Mouse (Mus musculus) stomach, embryonic 16.5 days (tissue): ENCODE measurements around the gene Cyp3a16. TPM values are rescaled to one million over a fixed set of nuclear protein-coding genes. Genes with fewer than 3 reads are reported as not detected.
"Not testable (repeated sequence)": the region's sequence is repeated elsewhere in the genome, so short reads cannot be mapped to it uniquely, and the experiment has no call there.

Source experiments
- ATAC-seq: fragments of 200-750 bp; cut with Nextera tagmentation; 2 replicates; pipeline ENCODE4 v1.8.0; 2017; ENCODE audit warnings: moderate number of reproducible peaks, moderate TSS enrichment; ENCODE audit not compliant: insufficient read depth, low FRiP score
- H3K27ac ChIP-seq: fragments of 300-500 bp; sonication (generic); 2 replicates; pipeline ENCODE4 v1.5.1; 2014; ENCODE audit warnings: low read length
- H3K27me3 ChIP-seq: fragments of 300-500 bp; sonication (generic); 2 replicates; pipeline ENCODE4 v1.6.1; 2014; ENCODE audit warnings: low read length, control low read depth, mixed read lengths; ENCODE audit not compliant: control insufficient read depth, insufficient read depth
- H3K36me3 ChIP-seq: fragments of 300-500 bp; sonication (generic); 2 replicates; pipeline ENCODE4 v1.6.1; 2014; ENCODE audit warnings: low read length; ENCODE audit not compliant: control insufficient read depth, insufficient read depth
- H3K4me1 ChIP-seq: fragments of 300-500 bp; sonication (generic); 2 replicates; pipeline ENCODE4 v1.6.1; 2014; ENCODE audit warnings: low read length, control low read depth, mixed read lengths; ENCODE audit not compliant: control insufficient read depth, insufficient read depth
- H3K4me2 ChIP-seq: fragments of 300-500 bp; sonication (generic); 2 replicates; pipeline ENCODE4 v1.6.1; 2014; ENCODE audit warnings: low read depth, low read length, mixed read lengths
- H3K4me3 ChIP-seq: fragments of 300-500 bp; sonication (generic); replicated peaks from 2 replicates; pipeline ENCODE4 v1.5.1; 2014; ENCODE audit warnings: mild to moderate bottlenecking, low read length
- H3K9ac ChIP-seq: fragments of 300-500 bp; sonication (generic); 2 replicates; pipeline ENCODE4 v1.6.1; 2014; ENCODE audit warnings: low read length
- H3K9me3 ChIP-seq: fragments of 300-500 bp; sonication (generic); replicated peaks from 2 replicates; pipeline ENCODE4 v1.6.1; 2016; ENCODE audit warnings: low read length, control low read depth; ENCODE audit not compliant: control insufficient read depth
- WGBS: fragments of 180-500 bp; shearing (Covaris S2); extraction: QIAGEN DNeasy Blood & Tissue Kit; methylation state at CpG from one replicate; pipeline ENCODE4 v1.1.7; 2014; 5-methylcytosine and 5-hydroxymethylcytosine counted together
- polyA plus RNA-seq: library from polyadenylated mRNA; unstranded; fragments of >200 nt; fragmentation: Nextera tagmentation; extraction: Ambion mirVana; gene quantifications from 2 replicates; pipeline ENCODE4 v1.2.1, GENCODE M21; 2015

Cyp3a16 gene
- 0.12 and 0.40 TPM in 2 replicates for polyA plus RNA-seq

- not testable (repeated sequence) for H3K36me3 ChIP-seq, ATAC-seq, H3K9ac ChIP-seq, H3K4me1 ChIP-seq, H3K4me2 ChIP-seq, H3K27ac ChIP-seq, H3K9me3 ChIP-seq, H3K27me3 ChIP-seq, H3K4me3 ChIP-seq
- WGBS, result 70% methylated on average over 2 of the region's 2 CpGs
These were observed at the start of gene Cyp3a16 for GRCm38 (mm10) chr5:145469623-145470022. Cyp3a16 (minus strand) TSS chr5:145469723.

GRCm38 (mm10) chr5:145490300-145490699 is 20.8 kb upstream of the Cyp3a16 start:
- no CpG with 5 or more reads among the region's 6 CpGs for WGBS
- no peaks in the 10 kb centered on the region for H3K9me3 ChIP-seq
- H3K9ac ChIP-seq, result no peak overlapping the region
- H3K4me2 ChIP-seq, result no peak overlapping the region
- no peaks in the 10 kb centered on the region for H3K4me1 ChIP-seq
- no peak overlapping the region for H3K27ac ChIP-seq
- ATAC-seq, result no peak
- H3K4me3 ChIP-seq, result no peak overlapping the region
- H3K27me3 ChIP-seq, result no peaks in the 10 kb centered on the region
- H3K36me3 ChIP-seq, result no peaks in the 10 kb centered on the region

- Histone ChIP-seq H3K4me3 (no peak overlapping the region), H3K27me3 (no peaks in the 10 kb centered on the region), H3K36me3 (no peaks in the 10 kb centered on the region), H3K27ac (no peak overlapping the region), H3K9me3 (no peaks in the 10 kb centered on the region), H3K9ac (no peak overlapping the region), H3K4me1 (no peaks in the 10 kb centered on the region), H3K4me2 (no peak overlapping the region)
- no peak for ATAC-seq
- WGBS, result 61% methylated on average over 5 of the region's 5 CpGs
These were observed 5.0 kb downstream of the Cyp3a16 start for GRCm38 (mm10) chr5:145464304-145465088.

GRCm38 (mm10) chr5:145462321-145462720 is 7.2 kb downstream of the Cyp3a16 start:
- Histone ChIP-seq H3K27me3 (no peaks in the 10 kb centered on the region), H3K4me2 (no peak overlapping the region), H3K36me3 (no peaks in the 10 kb centered on the region), H3K4me1 (no peaks in the 10 kb centered on the region), H3K27ac (no peak overlapping the region), H3K9ac (no peak overlapping the region), H3K9me3 (0 out of 2 replicates have a peak, but pooled peaks cover 5% of the 10 kb centered on the region), H3K4me3 (no peak overlapping the region)
- WGBS, result 81% methylated on average over 4 of the region's 4 CpGs
- ATAC-seq, result no peak

GRCm38 (mm10) chr5:145454389-145454788 is 15.1 kb downstream of the Cyp3a16 start:
- ATAC-seq, result no peak
- no peaks in the 10 kb centered on the region for H3K27me3 ChIP-seq
- no peak overlapping the region for H3K4me2 ChIP-seq
- no peak overlapping the region for H3K9ac ChIP-seq
- peaks cover 8% of the 10 kb centered on the region; the same call in 1 of the 2 replicates for H3K9me3 ChIP-seq
- WGBS, result 85% methylated on average over 4 of the region's 4 CpGs
- H3K36me3 ChIP-seq, result no peaks in the 10 kb centered on the region
- H3K27ac ChIP-seq, result no peak overlapping the region
- H3K4me1 ChIP-seq, result no peaks in the 10 kb centered on the region
- no peak overlapping the region for H3K4me3 ChIP-seq

GRCm38 (mm10) chr5:145433688-145434087 is 35.8 kb downstream of the Cyp3a16 start:
- H3K9me3 ChIP-seq, result no peaks in the 10 kb centered on the region
- H3K36me3 ChIP-seq, result no peaks in the 10 kb centered on the region
- 75% methylated on average over 1 of the region's 1 CpGs for WGBS
- H3K4me1 ChIP-seq, result no peaks in the 10 kb centered on the region
- no peak overlapping the region for H3K27ac ChIP-seq
- H3K4me3 ChIP-seq, result no peak overlapping the region
- no peaks in the 10 kb centered on the region for H3K27me3 ChIP-seq
- ATAC-seq, result no peak
- no peak overlapping the region for H3K4me2 ChIP-seq
- no peak overlapping the region for H3K9ac ChIP-seq

- ATAC-seq, result no peak
- Histone ChIP-seq H3K27me3 (no peaks in the 10 kb centered on the region), H3K9me3 (no peaks in the 10 kb centered on the region), H3K4me2 (no peak overlapping the region), H3K36me3 (no peaks in the 10 kb centered on the region), H3K27ac (no peak overlapping the region), H3K4me1 (no peaks in the 10 kb centered on the region), H3K4me3 (no peak overlapping the region), H3K9ac (no peak overlapping the region)
These were observed 38.5 kb downstream of the Cyp3a16 start for GRCm38 (mm10) chr5:145431004-145431403.

GRCm38 (mm10) chr5:145422287-145422686 is 47.2 kb downstream of the Cyp3a16 start:
- Histone ChIP-seq H3K4me1 (no peaks in the 10 kb centered on the region), H3K36me3 (no peaks in the 10 kb centered on the region), H3K27ac (no peak overlapping the region), H3K9ac (no peak overlapping the region), H3K4me3 (no peak overlapping the region), H3K4me2 (no peak overlapping the region), H3K27me3 (no peaks in the 10 kb centered on the region), H3K9me3 (no peaks in the 10 kb centered on the region)
- ATAC-seq, result no peak
- 56% methylated on average over 1 of the region's 1 CpGs for WGBS

GRCm38 (mm10) chr5:145415416-145415815 is 54.1 kb downstream of the Cyp3a16 start:
- 82% methylated on average over 9 of the region's 9 CpGs for WGBS
- H3K27me3 ChIP-seq, ATAC-seq, H3K27ac ChIP-seq, H3K4me2 ChIP-seq, H3K9ac ChIP-seq, H3K9me3 ChIP-seq, H3K4me3 ChIP-seq, H3K36me3 ChIP-seq, H3K4me1 ChIP-seq: not testable (repeated sequence)
